Mouse (Mus musculus) cerebellum, adult 9-10 months (tissue): ENCODE results near the gene Trim40.

Source experiments
- DNase-seq: peaks from one replicate; pipeline ENCODE4 v3.0.0; 2022

Gene Trim40

GRCm38 (mm10) chr17:36836874-36837647, 52.9 kb downstream of the Trim40 start, which contains the start of gene Trim26:
Gene Trim26, plus strand, starts transcription at chr17:36837134.
- peak; percentile 98 for DNase-seq

DNA sequence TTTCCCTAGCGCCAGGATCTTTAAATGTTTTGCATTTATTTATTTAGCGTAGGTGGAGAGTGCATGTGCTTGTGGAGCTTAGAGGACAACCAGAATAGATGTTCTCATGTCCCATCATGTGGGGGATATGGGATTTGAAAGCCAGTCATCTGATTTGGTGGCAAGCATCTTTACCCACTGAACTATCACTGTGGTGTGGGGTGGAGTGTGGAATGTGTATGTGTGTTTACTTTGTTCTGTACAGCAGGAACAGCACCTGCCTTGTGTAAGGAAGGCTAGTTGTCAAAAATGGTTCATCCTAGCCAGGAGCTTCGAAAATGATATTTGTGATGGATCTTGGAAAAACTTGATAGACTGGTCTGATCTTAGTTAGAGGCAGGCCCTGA, 53.5 kb downstream of the Trim40 start:
- no peak for DNase-seq

DNA sequence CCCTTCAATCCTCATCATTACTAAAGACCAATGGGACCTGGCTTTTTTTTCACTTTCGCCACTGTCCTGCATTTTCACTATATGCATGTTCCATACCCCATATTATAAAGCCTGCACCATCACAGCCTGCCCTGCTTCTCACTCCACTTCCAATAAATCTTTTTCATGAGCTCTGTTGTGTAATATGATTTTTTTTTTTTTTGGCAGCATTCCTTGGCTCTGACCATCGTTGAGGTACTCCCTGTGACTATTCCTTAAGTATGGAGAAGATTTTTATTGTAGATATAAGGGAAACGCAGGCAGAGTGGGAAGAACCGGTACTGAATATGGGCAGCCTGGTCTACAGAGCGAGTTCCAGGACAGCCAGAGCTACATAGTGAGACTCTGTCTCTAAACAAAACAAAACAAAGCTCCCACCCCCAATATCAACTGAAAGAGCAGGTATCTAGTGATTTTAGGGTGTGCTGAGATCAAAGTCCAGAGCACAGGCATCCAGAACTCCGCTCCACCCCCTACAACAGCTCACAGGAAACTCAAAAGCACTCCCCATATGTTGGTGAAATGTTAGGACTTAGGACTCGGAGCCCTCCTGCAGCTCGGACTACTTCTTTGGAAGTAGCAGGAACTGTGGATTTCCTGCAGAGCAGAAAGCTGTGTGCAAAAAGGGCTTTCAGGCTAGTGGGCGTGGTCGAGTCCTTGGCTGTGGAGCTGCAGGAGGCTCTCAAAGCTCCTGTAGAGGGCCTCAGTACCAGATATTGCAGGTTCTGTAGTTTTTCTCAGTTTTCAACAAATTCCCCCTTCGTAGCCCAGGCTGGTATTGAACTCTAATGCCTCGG, 54.1 kb downstream of the Trim40 start:
- DNase-seq = peak; percentile 62

GRCm38 (mm10) chr17:36832694-36833093, 57.2 kb downstream of the Trim40 start:
- no peak for DNase-seq
